Mouse (Mus musculus) right cerebral cortex, postnatal 4 days (tissue): ENCODE measurements around the gene Klhl29.
"Not testable (repeated sequence)": the region's sequence is repeated elsewhere in the genome, so short reads cannot be mapped to it uniquely, and the experiment has no call there.

Source experiments
- DNase-seq: peaks from one replicate; pipeline ENCODE4 v3.0.0-alpha.2; 2022

The Klhl29 gene

GRCm38 (mm10) chr12:5353416-5353815 lies 22.1 kb downstream of the Klhl29 start:
- no peak for DNase-seq

DNA sequence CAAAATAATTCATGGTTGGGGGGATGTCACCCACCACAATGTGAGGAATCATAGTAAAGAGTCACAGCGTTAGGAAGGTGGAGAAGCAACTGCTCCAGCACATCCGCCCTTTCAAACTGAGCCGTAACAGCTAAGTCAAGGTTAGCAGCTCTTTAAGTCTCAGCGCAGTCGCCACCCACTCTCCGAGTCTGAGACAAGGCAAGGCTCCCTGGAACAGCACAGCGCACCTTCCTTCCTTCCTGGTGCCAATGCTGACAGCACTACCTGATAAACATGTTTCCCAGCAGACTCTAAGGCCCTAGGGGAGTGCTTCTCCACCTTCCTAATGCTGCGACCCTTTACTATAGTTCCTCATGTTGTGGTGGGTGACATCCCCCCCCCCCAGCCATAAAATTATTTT lies 22.7 kb downstream of the Klhl29 start:
- DNase-seq: no peak

GRCm38 (mm10) chr12:5350491-5351285 lies 24.8 kb downstream of the Klhl29 start:
- no peak for DNase-seq

DNA sequence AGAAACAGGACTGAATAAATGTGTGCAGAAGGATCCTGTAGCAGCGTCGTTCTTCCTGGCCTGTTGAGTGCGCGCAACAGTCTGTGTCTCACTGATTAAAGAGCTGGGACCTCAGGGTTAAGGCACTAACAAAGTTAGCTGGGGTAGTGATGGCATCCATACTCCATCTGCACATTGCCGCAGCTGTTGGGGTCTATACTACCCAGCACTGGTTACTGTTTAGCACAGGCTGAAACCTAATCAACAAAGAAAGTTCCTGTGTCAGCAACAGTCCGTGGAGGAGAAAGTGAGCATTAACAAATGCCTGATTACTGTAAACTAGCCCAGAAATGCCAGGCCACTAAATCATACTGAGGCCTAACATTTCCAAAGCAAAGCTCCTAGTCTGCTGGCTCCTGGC lies 30.4 kb downstream of the Klhl29 start:
- no peak for DNase-seq

- not testable (repeated sequence) for DNase-seq
Measured at GRCm38 (mm10) chr12:5344457-5344856, 31.0 kb downstream of the Klhl29 start.

- DNase-seq: no peak
Measured at GRCm38 (mm10) chr12:5340151-5340603, 35.3 kb downstream of the Klhl29 start.

- DNase-seq: no peak
Measured at GRCm38 (mm10) chr12:5336927-5337712, 38.4 kb downstream of the Klhl29 start.

DNA sequence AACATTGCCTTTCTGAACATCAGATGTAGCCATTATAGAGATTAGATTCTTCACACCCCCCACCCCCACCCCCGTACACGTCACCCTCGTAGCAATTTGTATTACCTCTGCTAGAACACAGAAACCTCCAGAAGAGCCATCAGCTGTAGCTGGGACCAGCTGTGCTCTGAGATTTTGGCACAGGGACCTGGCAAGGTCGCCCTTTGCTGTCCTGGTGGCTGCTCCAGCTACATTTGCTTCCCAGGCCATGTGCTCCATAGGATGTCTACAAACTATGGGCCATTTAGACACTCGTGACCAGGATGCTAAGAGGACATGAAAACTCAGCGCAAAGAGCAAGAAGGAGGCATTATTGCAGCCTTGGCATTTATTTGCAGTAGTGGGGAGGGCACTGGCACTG lies 39.2 kb downstream of the Klhl29 start:
- no peak for DNase-seq

DNA sequence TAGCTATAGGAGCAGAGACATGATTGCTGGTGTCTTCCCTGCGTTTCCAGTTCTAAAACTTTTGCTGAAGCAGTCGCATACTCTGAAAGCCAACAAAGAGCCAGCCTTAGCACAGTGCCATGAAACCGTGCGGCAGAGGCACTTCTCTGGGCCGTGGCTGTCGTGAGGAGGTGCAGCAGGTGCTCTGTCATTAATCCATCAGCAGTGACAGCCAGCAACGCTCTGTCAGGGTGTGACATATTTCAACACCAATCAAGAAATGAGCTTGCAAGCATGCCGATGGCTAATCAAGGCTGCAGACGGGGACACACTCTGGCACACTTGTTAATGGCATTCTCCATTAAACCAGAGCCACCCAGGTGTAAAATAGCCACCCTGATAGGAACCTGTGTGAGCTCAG lies 40.5 kb downstream of the Klhl29 start:
- DNase-seq: no peak

GRCm38 (mm10) chr12:5334175-5334574 lies 41.3 kb downstream of the Klhl29 start:
- no peak for DNase-seq

DNA sequence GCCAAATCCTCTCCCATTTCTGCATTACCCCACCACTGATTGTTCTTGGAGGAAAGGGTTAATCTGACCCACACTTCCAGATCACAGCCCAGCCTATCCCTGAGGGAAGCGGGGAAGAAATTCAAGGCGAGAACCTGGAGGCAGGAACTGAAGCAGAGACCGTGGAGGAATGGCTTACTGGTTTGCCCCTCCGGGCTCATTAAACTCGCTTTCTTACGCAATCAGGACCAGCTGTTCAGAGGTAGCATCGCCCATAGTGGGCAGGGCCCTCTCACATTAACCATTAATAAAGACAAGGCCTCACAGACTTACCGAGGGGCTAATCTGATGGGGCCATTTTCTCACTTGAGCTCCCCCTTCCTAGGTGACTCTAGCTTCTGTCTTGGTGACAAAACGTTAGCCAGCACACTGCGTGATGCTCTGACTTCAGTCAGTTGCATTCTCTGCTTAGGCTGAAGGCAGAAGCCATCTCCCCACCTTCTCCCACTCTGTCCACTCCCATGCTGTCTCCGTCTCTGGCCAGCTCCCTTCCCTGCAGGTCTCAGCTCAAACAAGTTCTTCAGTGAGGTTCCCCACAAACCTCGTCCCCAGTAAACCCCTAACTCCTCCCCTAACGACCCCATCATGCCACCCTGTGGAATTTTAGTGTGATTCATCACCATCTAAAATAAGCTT lies 43.5 kb downstream of the Klhl29 start:
- DNase-seq: no peak

DNA sequence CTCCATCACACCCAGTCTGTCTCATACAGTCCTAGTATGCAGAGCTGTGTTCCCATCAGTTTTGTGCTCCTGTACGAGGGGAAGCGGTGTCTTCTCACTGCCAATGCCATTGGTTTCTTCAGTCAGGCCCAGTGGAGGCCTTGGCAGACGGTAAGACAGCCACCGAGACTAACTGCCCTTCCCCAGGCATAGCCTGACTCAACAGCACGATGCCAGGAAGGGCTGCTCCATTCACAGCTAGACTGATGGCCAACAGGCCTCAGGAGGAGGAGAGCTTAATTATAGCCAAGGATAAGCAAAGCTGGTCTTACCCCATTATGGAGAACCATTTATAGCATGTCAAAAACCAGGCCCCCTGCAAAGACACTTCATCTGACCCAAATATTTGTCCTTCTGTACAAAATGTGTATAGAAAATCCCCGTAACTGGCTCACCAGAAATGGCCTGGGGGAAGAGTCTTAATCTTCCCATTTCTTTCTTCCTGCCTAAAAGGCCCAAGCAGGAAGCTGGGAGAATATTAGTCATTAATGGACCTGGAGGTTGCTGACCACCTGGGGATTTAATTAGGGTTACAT lies 44.9 kb downstream of the Klhl29 start:
- no peak for DNase-seq

DNA sequence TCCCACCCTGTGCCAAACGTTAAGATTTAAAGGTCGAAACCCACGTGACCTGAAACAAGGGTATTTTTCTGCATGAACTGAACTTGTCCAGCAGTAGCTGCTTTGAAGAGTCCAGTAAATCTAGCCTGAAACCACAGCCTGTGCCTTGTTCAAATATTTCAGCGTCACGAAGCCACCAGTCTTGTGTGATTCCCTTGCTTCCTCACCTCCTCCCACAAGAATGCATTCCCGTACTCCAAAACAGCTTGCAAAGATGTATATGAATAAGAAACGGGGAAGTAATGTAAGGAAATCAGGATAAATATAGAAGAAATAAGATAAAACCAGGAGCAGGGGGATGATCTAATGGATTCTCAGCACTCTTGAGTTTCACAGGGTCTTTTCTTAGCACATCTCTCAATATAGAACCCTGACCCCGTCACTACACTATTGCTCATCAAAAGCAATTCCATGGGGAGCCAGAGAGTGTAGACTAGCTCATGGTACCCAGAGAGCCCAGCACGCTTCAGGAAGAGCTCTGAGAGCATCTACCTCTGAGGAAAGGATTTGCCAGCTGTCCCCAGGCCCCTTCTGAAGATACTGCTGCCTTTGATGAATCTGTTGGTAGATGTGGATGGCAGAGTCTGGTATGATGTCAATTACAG lies 52.9 kb downstream of the Klhl29 start:
- no peak for DNase-seq

- DNase-seq: no peak
Measured at GRCm38 (mm10) chr12:5321017-5321416, 54.5 kb downstream of the Klhl29 start.

GRCm38 (mm10) chr12:5319359-5319973 lies 56.0 kb downstream of the Klhl29 start:
- DNase-seq: no peak

GRCm38 (mm10) chr12:5316029-5316567 lies 59.4 kb downstream of the Klhl29 start:
- DNase-seq: no peak

DNA sequence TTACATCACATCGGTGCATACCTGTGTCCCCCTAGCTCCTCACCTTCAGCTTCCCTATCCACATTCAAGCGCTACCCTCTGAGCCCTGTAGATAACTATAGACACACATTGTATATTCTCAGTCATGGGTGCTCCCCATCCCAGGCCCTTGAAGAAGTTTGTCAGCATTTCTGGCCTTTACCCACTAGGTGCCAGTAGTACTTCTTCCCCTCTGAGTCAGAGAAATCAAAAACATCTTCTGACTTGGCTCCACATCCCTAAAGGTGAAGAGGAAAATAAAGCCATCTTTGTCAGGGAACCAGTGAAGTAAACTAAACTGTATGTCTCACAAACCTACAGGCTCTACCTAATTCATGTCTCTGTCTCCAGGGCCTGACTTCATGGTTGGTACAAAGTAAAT lies 67.6 kb downstream of the Klhl29 start:
- no peak for DNase-seq

- no peak for DNase-seq
Measured at GRCm38 (mm10) chr12:5305466-5305865, 70.0 kb downstream of the Klhl29 start.

DNA sequence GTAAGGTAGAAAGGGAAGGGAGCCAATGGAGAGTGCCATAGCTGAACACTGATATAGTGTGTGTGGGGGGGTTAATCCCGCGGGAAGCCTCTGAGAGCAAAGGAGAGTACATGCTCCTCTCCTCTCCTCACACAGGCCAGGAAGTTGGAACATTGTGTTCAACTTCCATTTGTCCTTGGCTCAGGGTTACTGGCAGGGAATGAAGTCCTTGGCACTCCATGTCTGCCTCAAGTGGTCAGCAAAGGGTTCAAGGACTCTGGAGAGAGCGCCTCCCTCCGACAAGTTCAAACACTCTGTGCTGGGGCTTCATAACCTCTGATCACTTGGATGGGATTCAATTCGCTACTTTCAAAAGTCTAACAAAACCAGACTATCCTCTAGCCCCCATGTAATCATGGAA lies 71.6 kb downstream of the Klhl29 start:
- DNase-seq: no peak

DNA sequence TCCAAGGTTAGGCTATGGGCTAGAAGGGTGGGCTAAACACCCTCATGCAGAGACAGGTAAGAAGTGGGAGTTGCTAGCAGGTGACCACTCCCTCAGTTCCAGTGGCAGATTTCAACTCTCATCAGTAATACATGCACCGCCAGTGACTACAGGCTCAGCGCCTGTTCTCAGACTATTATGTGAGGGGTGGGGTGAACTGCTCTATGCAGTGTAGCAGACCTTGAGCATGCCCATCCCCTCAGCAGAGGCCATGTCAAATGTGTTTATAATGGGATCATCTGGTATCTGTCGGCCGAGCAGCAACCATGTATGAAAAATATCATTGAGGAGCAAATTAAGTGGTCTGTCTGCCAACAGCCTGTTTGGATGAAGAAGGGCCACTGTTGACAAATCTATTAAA lies 72.4 kb downstream of the Klhl29 start:
- no peak for DNase-seq

GRCm38 (mm10) chr12:5301841-5302240 lies 73.6 kb downstream of the Klhl29 start:
- DNase-seq: no peak

DNA sequence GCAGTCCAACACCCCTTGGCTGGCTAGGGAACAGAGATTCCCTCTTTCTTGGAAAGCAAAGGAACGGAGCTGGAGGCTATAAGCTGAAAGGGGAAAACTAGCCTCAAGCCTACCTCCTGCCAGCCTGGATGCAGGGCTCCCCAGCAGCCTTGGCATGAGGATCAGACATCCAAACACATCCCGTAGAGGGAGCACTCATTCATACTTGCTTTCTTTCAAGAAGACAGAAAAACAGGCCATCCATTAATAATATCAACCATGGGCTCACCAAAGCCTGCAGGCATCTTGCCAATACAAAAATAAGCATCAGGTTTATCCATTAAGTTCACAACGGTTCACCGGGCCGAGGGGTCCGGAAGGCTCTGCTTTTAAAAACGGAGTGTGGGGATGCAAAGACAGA lies 79.1 kb downstream of the Klhl29 start:
- DNase-seq: no peak
